Mouse (Mus musculus) ES-E14 (cell line): ENCODE results near the gene Tbc1d17. TPM values are rescaled to one million over a fixed set of nuclear protein-coding genes. Genes with fewer than 3 reads are reported as not detected.

Source experiments
- DNase-seq: peaks from one replicate; pipeline ENCODE4 v3.0.0-alpha.2; 2013; ENCODE audit warnings: low read depth, low spot score
- H3K27ac ChIP-seq: 2 replicates; pipeline ENCODE4 v1.5.1; 2012; ENCODE audit warnings: low read depth, mild to moderate bottlenecking, low read length, moderate library complexity, mixed read lengths; ENCODE audit not compliant: poor library complexity, insufficient read depth, severe bottlenecking
- H3K36me3 ChIP-seq: 2 replicates; pipeline ENCODE4 v1.6.1; 2012; ENCODE audit warnings: mild to moderate bottlenecking, low read length, moderate library complexity, mixed read lengths; ENCODE audit not compliant: control insufficient read depth, poor library complexity, insufficient read depth, severe bottlenecking
- H3K4me1 ChIP-seq, 2 experiments: fragments of 150-350 bp in 1 of 2; sonication (generic) in 1 of 2; 2 replicates each; pipeline ENCODE4 v1.6.1; 2012; ENCODE audit warnings: low read length in 2 of 2, mild to moderate bottlenecking in 1 of 2, mixed read lengths in 1 of 2; ENCODE audit not compliant: control insufficient read depth in 2 of 2, insufficient read depth in 2 of 2, poor library complexity in 1 of 2
- H3K4me3 ChIP-seq, 2 experiments: fragments of 150-350 bp in 1 of 2; sonication (generic) in 1 of 2; 2 replicates each; pipeline ENCODE4 v1.5.1; 2012; ENCODE audit warnings: low read length in 2 of 2, low read depth in 1 of 2, mild to moderate bottlenecking in 1 of 2, mixed read lengths in 1 of 2; ENCODE audit not compliant: insufficient read depth in 1 of 2, poor library complexity in 1 of 2, severe bottlenecking in 1 of 2
- H3K9ac ChIP-seq: 2 replicates; pipeline ENCODE4 v1.6.1; 2012; ENCODE audit warnings: low read depth, mild to moderate bottlenecking, low read length, mixed read lengths; ENCODE audit not compliant: poor library complexity, insufficient read depth, severe bottlenecking
- H3K9me3 ChIP-seq: fragments of 150-350 bp; sonication (generic); 2 replicates; pipeline ENCODE4 v1.6.1; 2012; ENCODE audit warnings: low read depth, mild to moderate bottlenecking, low read length; ENCODE audit not compliant: control insufficient read depth, insufficient read depth
- CHD2 ChIP-seq: IDR thresholded peaks from 2 replicates; pipeline ENCODE4 v1.6.1; 2014; ENCODE audit warnings: mild to moderate bottlenecking, low read depth, low read length, inconsistent platforms
- HCFC1 ChIP-seq: IDR thresholded peaks from 2 replicates; pipeline ENCODE4 v1.6.1; 2012; ENCODE audit warnings: low read length, inconsistent platforms, borderline replicate concordance; ENCODE audit not compliant: insufficient read depth
- MAFK ChIP-seq: IDR thresholded peaks from 2 replicates; pipeline ENCODE4 v1.6.1; 2014; ENCODE audit warnings: mild to moderate bottlenecking, low read depth, low read length, inconsistent platforms; ENCODE audit not compliant: insufficient read depth
- ZC3H11A ChIP-seq: IDR thresholded peaks from 2 replicates; pipeline ENCODE4 v1.6.1; 2012; ENCODE audit warnings: low read depth, mild to moderate bottlenecking, inconsistent platforms, low read length, borderline replicate concordance
- ZNF384 ChIP-seq: IDR thresholded peaks from 2 replicates; pipeline ENCODE4 v1.6.1; 2012; ENCODE audit warnings: low read depth, low read length, inconsistent platforms
- in situ Hi-C, 2 experiments: fragments of 600-800 bp; cut with MboI; formaldehyde crosslinking; loops; one replicate each; pipeline ENCODE4 v1.15.1; 2025; ENCODE audit warnings: low sequenced_read_pairs in 2 of 2, inconsistent platforms in 1 of 2; ENCODE audit not compliant: unreplicated experiment in 2 of 2
- total RNA-seq: library from RNA; depleted of rRNA; stranded (reverse); fragments of 300-350 nt; gene quantifications from 2 replicates; pipeline ENCODE4 v1.2.3, GENCODE M21; 2012

Gene Tbc1d17
- total RNA-seq, 1 experiment: 31.5 TPM

GRCm38 (mm10) chr7:44853065-44853464 is 4.2 kb upstream of the Tbc1d17 start:
- Histone ChIP-seq H3K4me3 (peak overlapping the region in 1 of 2 experiments; percentile 47; a peak in 1 of 4 replicates), H3K9me3 (no peaks in the 10 kb centered on the region), H3K9ac (no peak overlapping the region), H3K4me1 (peaks cover 3 to 28% of the 10 kb centered on the region in 2 experiments), H3K27ac (no peak overlapping the region), H3K36me3 (no peaks in the 10 kb centered on the region; the same call in 1 of the 2 replicates)
- TF ChIP-seq MAFK (no peak), CHD2 (no peak), ZC3H11A (no peak), ZNF384 (no peak), HCFC1 (no peak)
- no peak for DNase-seq
- in situ Hi-C loops: no loop called here

DNA sequence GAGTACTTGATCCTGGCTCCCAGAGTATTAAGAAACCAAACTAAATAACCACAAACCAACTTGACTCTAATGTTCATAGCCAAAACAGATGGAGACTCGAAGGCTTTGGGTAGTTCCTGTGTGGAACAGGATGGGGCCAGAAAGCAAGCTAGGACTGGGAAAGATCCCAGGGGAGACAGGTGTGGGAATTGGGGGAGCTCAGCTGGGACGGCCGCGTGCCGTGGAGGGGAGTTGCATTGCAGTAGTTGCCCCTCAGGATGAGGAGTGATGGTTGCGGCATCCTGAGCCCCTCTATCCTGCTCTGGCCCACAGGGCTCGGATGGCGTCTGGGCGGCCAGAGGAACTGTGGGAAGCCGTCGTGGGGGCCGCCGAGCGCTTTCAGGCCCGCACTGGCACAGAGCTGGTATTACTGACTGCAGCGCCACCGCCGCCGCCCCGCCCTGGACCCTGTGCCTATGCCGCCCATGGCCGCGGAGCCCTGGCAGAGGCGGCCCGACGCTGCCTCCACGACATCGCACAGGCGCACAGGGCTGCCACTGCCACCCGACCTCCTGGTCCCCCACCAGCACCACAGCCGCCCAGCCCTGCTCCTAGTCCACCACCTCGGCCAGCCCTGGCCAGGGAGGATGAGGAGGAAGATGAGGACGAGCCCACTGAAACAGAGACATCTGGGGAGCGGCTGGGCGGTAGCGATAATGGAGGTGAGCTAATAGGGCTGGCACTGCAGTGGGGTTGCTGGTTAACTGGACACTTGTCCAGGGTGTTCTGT is 3.6 kb upstream of the Tbc1d17 start:
- Histone ChIP-seq H3K36me3 (no peaks in the 10 kb centered on the region; the same call in 1 of the 2 replicates), H3K9me3 (no peaks in the 10 kb centered on the region), H3K9ac (peak overlapping the region; percentile 62), H3K4me3 (peak overlapping the region; percentile 15 to 47; a peak in 3 of 4 replicates), H3K27ac (no peak overlapping the region), H3K4me1 (peaks cover 2 to 29% of the 10 kb centered on the region in 2 experiments)
- in situ Hi-C loops: no loop called here
- DNase-seq: no peak
- TF ChIP-seq ZC3H11A (no peak), CHD2 (no peak), HCFC1 (no peak), MAFK (no peak), ZNF384 (no peak)

DNA sequence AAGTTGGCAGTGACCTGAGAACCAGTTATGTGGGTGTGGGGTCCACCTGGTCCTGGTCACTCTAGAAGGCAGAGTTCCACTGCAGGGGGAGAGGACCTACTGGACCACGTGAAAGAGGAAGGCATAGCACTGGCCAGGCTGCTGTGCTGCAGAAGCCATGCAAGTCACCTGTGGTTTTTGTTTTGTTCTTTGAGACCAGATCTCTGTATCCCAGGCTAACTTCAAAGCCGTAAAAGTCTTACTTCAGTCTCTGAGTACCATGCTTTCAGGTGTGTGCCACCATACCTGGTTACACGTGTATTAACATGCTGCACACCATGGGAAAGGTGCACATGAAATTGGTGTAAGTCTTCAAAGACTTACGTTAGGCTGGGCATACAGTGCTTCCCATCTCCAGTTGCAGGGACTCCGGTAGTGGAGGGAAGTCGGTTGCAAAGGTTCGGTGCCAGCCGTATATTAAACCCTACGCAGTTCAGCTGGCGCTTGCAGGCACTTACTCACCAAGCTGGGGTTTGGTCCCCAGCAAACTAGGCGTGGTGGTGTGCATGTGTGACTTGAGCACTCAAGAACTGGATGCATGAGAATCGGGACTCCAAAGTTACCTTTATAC is 2.9 kb upstream of the Tbc1d17 start:
- no peak overlapping the region for H3K27ac ChIP-seq
- TF ChIP-seq ZC3H11A: no peak
- TF ChIP-seq ZNF384: no peak
- no peak for TF ChIP-seq HCFC1
- TF ChIP-seq MAFK: no peak
- no peak for TF ChIP-seq CHD2
- peaks cover 2% of the 10 kb centered on the region; the same call in 1 of the 2 replicates for H3K36me3 ChIP-seq
- H3K9ac ChIP-seq: no peak overlapping the region; the same call in 1 of the 2 replicates
- in situ Hi-C loops: no loop called here
- H3K4me3 ChIP-seq: no peak overlapping the region
- DNase-seq: no peak
- peaks cover 2 to 29% of the 10 kb centered on the region in 2 experiments for H3K4me1 ChIP-seq
- H3K9me3 ChIP-seq: no peaks in the 10 kb centered on the region

GRCm38 (mm10) chr7:44850789-44851624 is 2.1 kb upstream of the Tbc1d17 start:
- peaks cover 2 to 26% of the 10 kb centered on the region in 2 experiments; a peak in 3 of 4 replicates for H3K4me1 ChIP-seq
- H3K9ac ChIP-seq: peak overlapping the region; percentile 93
- H3K27ac ChIP-seq: no peak overlapping the region
- peak overlapping the region; percentile 85 to 86 for H3K4me3 ChIP-seq
- in situ Hi-C loops: no loop called here
- DNase-seq: no peak
- peaks cover 7% of the 10 kb centered on the region; the same call in 1 of the 2 replicates for H3K36me3 ChIP-seq
- no peak for TF ChIP-seq ZNF384
- TF ChIP-seq MAFK: no peak
- no peak for TF ChIP-seq HCFC1
- TF ChIP-seq CHD2: no peak
- no peak for TF ChIP-seq ZC3H11A
- H3K9me3 ChIP-seq: no peaks in the 10 kb centered on the region
